Mouse (Mus musculus) brain, adult 2 months (tissue): ENCODE data around the gene Tcf25.

Experiments used
- DNase-seq: peaks from one replicate; pipeline ENCODE4 v3.0.0; 2011; ENCODE audit warnings: low read depth, low spot score

Gene Tcf25

GRCm38 (mm10) chr8:123349073-123349472 is 24.5 kb upstream of the Tcf25 start:
- no peak for DNase-seq

GRCm38 (mm10) chr8:123352118-123352517 is 21.4 kb upstream of the Tcf25 start:
- DNase-seq, result no peak

DNA sequence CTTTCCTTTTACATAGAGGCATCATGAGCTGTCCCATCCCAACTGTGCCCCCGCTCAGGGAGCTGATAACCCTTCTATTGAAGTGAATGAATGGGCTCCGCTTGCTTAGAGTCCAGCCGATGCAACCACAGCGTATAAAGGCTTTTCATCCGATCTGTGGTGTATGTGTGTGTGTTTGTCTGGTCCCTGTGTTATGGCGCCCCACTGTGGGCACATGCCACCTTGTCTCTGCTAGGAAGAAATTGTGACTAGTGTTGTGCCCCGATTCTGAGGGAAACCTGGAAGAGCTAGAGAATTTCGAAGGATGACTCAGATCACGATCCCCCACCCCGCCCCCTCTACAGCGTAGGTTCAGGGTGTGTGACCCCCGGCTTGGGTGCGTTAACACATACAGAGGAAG is 20.8 kb upstream of the Tcf25 start:
- DNase-seq, result peak; percentile 77

- DNase-seq, result no peak
These were observed 20.3 kb upstream of the Tcf25 start for GRCm38 (mm10) chr8:123353216-123353615.

GRCm38 (mm10) chr8:123361082-123361739 is 12.3 kb upstream of the Tcf25 start:
- DNase-seq, result peak; percentile 86

DNA sequence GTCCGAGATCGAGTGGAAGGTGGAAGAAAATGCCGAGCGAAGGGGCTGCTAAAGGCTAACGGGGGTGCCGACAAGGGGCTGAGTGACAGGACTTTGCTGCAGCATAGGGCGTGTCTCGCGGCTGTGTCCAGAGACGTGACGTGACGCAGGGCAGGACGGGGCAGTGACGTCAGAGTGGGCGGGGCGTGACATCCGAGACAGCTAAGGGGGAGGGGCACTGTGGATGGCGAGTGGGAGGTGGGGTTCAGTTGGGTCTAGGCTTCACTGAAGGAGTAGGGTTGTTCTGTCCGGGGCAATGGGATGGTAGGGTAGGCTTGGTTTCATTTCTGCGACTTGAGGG is 656 bp downstream of the Tcf25 start:
- DNase-seq, result peak; percentile 95

DNA sequence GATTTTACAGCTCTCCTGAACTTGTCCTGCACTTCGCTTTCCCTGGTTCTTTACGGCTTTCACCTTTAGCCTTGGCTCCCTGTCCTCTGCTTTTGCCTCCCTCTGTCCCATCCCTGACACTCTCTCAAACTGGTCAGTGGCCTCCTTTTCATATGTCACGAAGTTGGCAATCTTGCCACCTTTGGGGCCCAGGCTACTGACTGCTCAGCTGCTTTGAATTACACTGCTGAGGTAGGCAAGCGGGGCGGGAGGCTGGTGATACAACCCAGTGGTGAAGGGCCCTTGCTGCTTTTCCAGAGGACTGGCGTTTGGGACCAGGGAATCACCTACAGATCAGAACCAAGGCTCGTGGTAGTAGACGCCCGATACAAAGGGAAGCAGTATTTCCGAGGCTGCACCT is 2.1 kb downstream of the Tcf25 start:
- no peak for DNase-seq

- DNase-seq, result no peak
These were observed 2.6 kb downstream of the Tcf25 start for GRCm38 (mm10) chr8:123376106-123376505.

DNA sequence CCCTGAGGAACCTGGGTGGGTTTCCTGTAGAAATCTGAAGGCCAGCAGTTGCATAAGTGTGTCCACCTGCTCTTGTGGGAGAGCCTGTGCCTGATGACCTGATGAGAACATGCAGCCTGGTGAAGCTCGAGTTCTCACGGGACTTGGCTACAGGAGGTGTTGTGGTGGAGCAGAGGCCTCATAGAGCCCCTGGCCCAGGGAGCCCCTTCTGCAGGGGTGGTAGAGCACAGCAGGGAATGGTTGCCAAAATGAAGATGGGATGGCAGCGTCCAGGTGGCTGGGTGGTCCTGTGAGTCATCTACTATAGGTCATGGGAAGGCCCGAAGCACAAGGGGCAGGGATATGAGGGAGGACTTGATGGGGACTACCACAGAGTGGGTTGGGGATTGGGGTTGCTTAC is 8.2 kb downstream of the Tcf25 start:
- no peak for DNase-seq

DNA sequence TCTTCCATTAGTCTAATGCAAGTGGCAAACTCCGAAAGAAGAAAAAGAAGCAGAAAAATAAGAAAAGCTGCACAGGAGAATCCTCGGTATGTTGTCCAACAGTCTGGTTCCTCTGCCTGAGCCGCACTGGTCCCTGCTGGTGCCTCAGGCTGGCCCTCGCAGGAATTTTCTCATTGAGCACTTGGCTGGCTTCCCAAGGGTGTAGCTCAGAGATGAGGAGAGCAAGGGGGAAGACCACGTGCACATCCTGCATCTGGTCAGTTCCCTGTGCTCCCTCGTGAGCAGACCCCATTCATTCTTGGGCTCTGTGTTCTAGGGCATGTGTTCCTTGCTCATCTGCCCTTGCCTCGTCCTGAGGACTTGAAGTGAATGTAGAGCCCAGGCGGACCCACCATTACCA is 9.0 kb downstream of the Tcf25 start:
- DNase-seq, result no peak

DNA sequence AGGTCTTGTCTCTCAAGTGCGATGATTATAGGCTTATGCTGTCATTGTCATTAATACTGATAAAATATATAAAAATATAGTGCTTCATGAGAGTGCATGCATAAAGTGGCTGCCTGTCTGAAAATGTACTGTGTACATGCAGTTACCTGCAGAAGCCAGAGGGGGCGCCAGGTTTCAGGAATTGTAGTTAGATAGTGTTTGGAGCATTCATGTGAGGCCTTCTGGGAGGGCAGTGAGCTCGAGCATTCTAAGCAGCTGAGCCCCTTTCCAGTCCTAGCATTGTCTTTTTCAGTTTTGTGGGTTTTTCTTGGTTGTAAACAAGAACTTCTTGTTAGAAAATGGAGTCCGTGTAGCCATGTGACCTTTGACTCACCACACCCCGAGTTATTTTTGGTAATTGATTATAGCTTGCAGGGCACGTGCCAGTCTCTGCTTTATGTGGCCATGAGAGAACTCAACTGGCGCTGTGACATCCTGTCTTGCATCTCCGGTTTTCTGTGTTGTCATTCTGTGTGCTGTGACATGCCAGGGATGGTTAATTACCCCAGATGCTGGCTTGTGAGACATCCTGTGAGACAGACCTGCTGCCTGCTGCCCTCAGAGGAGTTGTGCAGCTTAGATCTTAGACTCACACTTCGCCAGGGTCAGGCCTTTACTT is 11.5 kb downstream of the Tcf25 start:
- no peak for DNase-seq

- no peak for DNase-seq
These were observed 13.5 kb downstream of the Tcf25 start for GRCm38 (mm10) chr8:123387041-123387440.

DNA sequence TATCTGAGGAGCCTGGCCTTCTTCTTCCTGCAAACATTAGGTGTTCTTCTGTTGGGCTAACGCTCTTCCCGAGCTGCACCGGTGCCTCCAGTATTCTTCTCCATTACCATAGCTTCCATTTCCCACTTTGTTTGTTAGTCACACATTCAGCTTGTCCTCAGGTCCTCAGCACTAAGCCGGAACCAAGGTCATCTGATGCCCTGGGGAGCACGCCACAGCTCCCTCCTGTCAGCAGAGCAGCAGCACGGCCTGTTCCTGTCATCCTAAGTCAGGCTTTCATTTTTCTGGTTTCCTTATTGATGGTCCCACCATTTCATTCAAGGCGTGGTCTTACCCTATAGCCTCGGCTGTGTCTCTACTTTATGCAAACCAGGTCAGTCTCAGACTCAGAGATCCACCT is 14.2 kb downstream of the Tcf25 start:
- no peak for DNase-seq

- peak; percentile 70 for DNase-seq
These were observed 15.5 kb downstream of the Tcf25 start for GRCm38 (mm10) chr8:123389026-123389425.

GRCm38 (mm10) chr8:123398308-123398707 is 24.8 kb downstream of the Tcf25 start:
- DNase-seq, result no peak

GRCm38 (mm10) chr8:123401936-123402335 is 28.4 kb downstream of the Tcf25 start:
- no peak for DNase-seq

DNA sequence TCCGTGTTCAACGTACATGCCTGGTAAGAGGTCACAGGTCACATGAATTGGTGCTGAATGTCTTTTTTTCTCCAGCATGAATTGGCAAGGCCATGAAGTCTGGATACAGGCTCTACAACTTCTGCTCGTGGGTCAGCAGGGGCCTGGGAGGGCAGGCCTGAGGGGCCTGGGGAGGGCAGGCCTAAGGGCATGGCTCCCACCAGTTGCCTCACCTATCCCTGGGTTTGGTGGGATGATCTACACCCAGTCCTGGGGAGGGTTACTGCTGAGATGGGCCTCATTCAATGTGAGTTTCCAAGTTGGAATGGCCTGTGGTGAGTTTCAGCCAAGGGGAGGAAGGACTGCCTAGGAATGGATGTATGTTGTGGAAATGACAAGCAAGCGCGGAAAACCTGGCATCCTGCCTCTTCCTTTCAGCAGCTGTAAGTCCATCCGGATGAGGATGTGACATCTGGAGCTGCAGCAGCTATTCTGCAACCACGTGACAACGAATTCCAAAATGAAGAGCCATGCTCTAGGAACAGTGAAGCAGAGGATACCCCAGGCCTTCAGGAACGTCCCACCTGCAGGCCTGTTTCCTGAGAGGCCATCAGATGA is 29.3 kb downstream of the Tcf25 start:
- no peak for DNase-seq

DNA sequence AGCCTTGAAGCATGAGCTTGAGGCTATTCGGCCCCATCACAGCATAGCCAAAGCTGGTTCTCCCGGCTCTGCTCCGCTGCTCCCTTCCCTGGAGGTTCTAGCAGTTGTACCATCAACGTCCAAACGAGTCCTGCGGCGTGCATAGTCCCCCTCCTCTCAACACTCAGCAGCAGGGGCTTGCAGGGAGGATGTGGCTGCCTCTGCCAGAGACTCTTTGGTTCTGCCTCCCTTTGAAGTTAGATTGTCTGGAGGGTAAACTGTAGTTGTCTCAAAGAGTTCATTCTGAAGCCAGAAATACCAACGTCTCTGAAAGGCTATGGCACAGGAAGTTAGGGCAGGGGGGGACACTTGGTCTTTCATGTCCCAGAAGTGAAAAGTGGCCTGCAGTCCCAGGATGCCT is 31.0 kb downstream of the Tcf25 start:
- no peak for DNase-seq

GRCm38 (mm10) chr8:123406786-123407185 is 33.2 kb downstream of the Tcf25 start, which contains the start of gene Mc1r:
Mc1r (plus strand) TSS chr8:123407107.
- peak; percentile 74 for DNase-seq

- no peak for DNase-seq
These were observed 34.1 kb downstream of the Tcf25 start for GRCm38 (mm10) chr8:123407612-123408011.

DNA sequence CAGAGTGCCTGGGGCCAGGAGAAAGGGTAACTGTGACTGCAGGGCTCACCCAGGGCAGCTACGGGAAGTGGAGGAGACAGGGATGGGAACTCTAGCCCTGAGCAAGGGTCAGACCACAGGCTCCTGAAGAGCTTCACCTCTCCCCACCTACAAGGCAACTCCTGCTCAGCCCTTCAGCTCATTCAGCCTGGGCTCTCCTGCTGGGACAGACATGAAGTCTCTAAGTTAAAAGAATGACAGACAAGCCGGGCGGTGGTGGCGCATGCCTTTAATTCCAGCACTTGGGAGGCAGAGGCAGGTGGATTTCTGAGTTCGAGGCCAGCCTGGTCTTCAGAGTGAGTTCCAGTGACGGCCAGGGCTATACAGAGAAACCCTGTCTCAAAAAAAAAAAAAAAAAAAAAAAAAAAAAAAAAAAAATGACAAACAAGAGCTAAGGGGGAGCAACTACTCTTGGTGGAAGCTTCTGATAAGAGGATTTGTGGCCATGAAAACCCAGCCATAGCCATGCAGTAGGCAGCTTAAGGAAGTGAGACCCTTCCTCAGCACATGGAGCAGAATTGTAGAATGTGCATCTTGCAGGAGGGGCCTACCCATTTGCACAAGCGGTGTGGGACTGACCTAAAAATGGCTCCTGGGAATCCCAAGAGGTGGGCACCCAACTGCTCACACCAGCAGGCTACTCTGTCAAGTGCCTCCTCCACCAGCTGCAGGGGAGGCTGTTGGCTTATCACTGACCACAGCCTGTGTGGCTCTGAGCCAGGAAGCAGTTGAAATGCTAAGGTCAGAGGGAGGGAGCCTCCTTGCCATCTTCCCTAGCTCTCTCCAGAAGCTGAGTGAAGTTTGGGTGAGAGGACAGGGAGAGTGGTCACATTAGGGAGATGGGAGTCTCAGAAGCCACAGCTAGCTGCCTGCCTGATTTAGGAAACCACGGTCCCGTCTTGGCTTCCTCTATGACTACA is 35.3 kb downstream of the Tcf25 start:
- no peak for DNase-seq

DNA sequence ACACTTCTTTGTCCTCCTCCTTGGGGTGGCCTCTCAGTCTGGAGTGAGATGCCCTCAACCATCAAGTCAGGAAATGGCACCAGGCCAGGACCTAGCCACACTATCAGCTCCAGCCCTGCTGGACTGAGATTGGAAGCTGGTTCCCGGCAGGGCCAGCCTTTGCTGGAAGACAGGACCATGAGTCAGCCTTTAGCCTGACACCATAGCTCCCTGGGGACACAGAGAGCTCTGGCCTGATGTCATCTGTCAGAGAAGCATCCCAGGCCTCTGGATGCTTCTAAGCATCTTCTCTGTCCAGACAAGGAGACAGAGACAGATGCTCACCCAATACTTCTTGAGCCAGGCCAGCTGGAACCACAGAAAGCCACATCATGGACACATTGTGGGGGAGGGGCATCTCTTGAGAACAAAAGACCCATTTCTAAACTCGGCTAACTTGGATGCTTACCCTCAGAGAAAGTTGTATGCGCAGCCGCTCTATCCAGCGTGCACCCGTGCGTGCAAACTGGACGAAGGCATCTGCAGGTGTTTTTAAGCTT is 36.6 kb downstream of the Tcf25 start:
- DNase-seq, result peak; percentile 75
